Mouse (Mus musculus) ES-Bruce4 (cell line): ENCODE data around the gene Knl1.

ENCODE experiments used
- CTCF ChIP-seq: IDR thresholded peaks from one replicate; pipeline ENCODE4 v1.8.1; 2011; ENCODE audit warnings: low read depth, low read length
- EP300 ChIP-seq: IDR thresholded peaks from 2 replicates; pipeline ENCODE4 v1.6.1; 2011; ENCODE audit warnings: low read depth, low read length; ENCODE audit not compliant: insufficient read depth
- POLR2A ChIP-seq: IDR thresholded peaks from one replicate; pipeline ENCODE4 v1.8.1; 2011; ENCODE audit warnings: low read length; ENCODE audit not compliant: insufficient read depth

DNA sequence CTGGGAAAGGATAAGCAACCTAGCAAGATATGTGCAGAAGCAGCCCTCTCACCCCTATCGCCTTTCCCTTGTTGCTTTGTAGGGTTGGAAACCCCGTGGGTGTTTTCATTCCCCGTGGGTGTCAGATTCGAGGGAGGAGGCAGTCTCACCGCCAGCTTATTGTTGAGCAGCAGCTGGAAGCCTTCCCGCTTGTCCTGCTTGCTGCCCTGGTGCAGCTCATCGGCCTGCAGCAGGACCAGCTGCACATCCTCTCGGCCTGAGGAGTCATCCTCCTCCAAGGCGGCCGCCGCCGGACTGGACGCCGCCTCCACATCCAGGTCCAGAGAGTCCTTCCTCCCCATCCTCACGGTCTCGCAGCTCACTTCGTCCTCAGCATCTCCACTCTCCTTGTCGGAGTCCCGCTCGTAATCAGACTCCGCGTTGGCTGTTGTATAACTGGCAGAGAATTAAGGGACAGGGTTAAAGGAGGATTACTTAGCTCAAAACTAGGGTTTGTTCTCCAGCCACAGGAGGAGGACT, 100.3 kb downstream of the Knl1 start:
- no peak for TF ChIP-seq CTCF
- TF ChIP-seq POLR2A, result no peak
- no peak for TF ChIP-seq EP300
